7 mouse cellular contexts compared by ENCODE assay signal in genomic region chr11:78896357-78897123, GRCm38 (mm10). TPM values are rescaled to one million over a fixed set of nuclear protein-coding genes. Genes with fewer than 3 reads are reported as not detected.
A peak's percentile ranks its signal among the peaks of the same experiment; 100 is the strongest.
DNase-seq lines count a peak whose midpoint lies in the region; ATAC-seq and TF ChIP-seq lines count a peak whose summit lies in the region.

No protein-coding gene starts in this region.

- H3K27me3 ChIP-seq in kidney, adult 2 months (replicated peaks; ENCODE audit: control insufficient read depth, insufficient read depth, low read length): no peaks in the 10 kb centered on the region
- no peaks in the 10 kb centered on the region for H3K27me3 ChIP-seq in kidney, embryonic 15.5 days
- peaks cover 3% of the 10 kb centered on the region; the same call in 1 of the 2 replicates for H3K27me3 ChIP-seq in G1E (ENCODE audit: insufficient read depth, low read length)
- no peaks in the 10 kb centered on the region for H3K27me3 ChIP-seq in liver, embryonic 13.5 days

- no peak overlapping the region for H3K4me2 ChIP-seq in kidney, embryonic 15.5 days
- H3K4me2 ChIP-seq in liver, embryonic 13.5 days: no peak overlapping the region

- TF ChIP-seq CTCF in kidney, adult 2 months (conservative IDR thresholded peaks at IDR 0.05; ENCODE audit: insufficient read depth, insufficient read length, low read depth, low read length): peak; percentile 70
- TF ChIP-seq CTCF in G1E (IDR thresholded peaks at IDR 0.05; ENCODE audit: low read depth, low read length): peak; percentile 96
- TF ChIP-seq CTCF in bone marrow macrophage, adult 2 months (IDR thresholded peaks at IDR 0.05; ENCODE audit: low read depth, low read length): peak; percentile 44

- DNase-seq in kidney, adult 2 months: peak; percentile 8
- DNase-seq in G1E (ENCODE audit: low spot score): peak; percentile 27
- peak; percentile 5 for DNase-seq in liver, embryonic 13.5 days
- DNase-seq in testis, postnatal 10 days (ENCODE audit: low spot score): peak; percentile 64
- DNase-seq in layer of hippocampus, adult 9-10 months (ENCODE audit: low spot score): no peak

- H3K4me1 ChIP-seq in kidney, adult 2 months (ENCODE audit: control insufficient read depth, insufficient read depth, low read length): no peaks in the 10 kb centered on the region
- no peaks in the 10 kb centered on the region for H3K4me1 ChIP-seq in kidney, embryonic 15.5 days
- H3K4me1 ChIP-seq in G1E (ENCODE audit: insufficient read depth, low read depth, low read length): no peaks in the 10 kb centered on the region
- H3K4me1 ChIP-seq in bone marrow macrophage, adult 2 months (ENCODE audit: control insufficient read depth, insufficient read depth, low read length): no peaks in the 10 kb centered on the region
- no peaks in the 10 kb centered on the region for H3K4me1 ChIP-seq in liver, embryonic 13.5 days (replicated peaks)

- no peaks in the 10 kb centered on the region for H3K36me3 ChIP-seq in kidney, adult 2 months (ENCODE audit: control insufficient read depth, insufficient read depth, low read length)
- no peaks in the 10 kb centered on the region for H3K36me3 ChIP-seq in kidney, embryonic 15.5 days
- no peaks in the 10 kb centered on the region for H3K36me3 ChIP-seq in G1E (replicated peaks)
- H3K36me3 ChIP-seq in liver, embryonic 13.5 days: no peaks in the 10 kb centered on the region

- no peaks in the 10 kb centered on the region for H3K9me3 ChIP-seq in kidney, embryonic 15.5 days (replicated peaks)
- no peaks in the 10 kb centered on the region for H3K9me3 ChIP-seq in G1E (replicated peaks)
- H3K9me3 ChIP-seq in liver, embryonic 13.5 days (replicated peaks): no peaks in the 10 kb centered on the region

- no peak overlapping the region for H3K27ac ChIP-seq in kidney, adult 2 months (ENCODE audit: insufficient read depth, low read depth, low read length)
- H3K27ac ChIP-seq in kidney, embryonic 15.5 days: no peak overlapping the region
- H3K27ac ChIP-seq in bone marrow macrophage, adult 2 months (ENCODE audit: insufficient read depth, low read depth, low read length): no peak overlapping the region
- no peak overlapping the region for H3K27ac ChIP-seq in liver, embryonic 13.5 days

- no peak for TF ChIP-seq POLR2A in kidney, adult 2 months (IDR thresholded peaks at IDR 0.05; ENCODE audit: low read depth, low read length)
- TF ChIP-seq POLR2A in bone marrow macrophage, adult 2 months (IDR thresholded peaks at IDR 0.05; ENCODE audit: borderline replicate concordance, low read depth, low read length): no peak

- no peak overlapping the region for H3K4me3 ChIP-seq in kidney, adult 2 months (ENCODE audit: insufficient read depth, low read depth, low read length)
- no peak overlapping the region for H3K4me3 ChIP-seq in kidney, embryonic 15.5 days (replicated peaks)
- H3K4me3 ChIP-seq in G1E (ENCODE audit: low read depth, low read length): no peak overlapping the region
- H3K4me3 ChIP-seq in bone marrow macrophage, adult 2 months (ENCODE audit: insufficient read depth, low read length): no peak overlapping the region
- H3K4me3 ChIP-seq in liver, embryonic 13.5 days (replicated peaks): no peak overlapping the region

- H3K9ac ChIP-seq in kidney, embryonic 15.5 days: no peak overlapping the region
- no peak overlapping the region for H3K9ac ChIP-seq in liver, embryonic 13.5 days

- ATAC-seq in kidney, embryonic 15.5 days (replicated peaks; ENCODE audit: low FRiP score): no peak
- ATAC-seq in G1E (ENCODE audit: extremely low read depth, insufficient number of reproducible peaks, low FRiP score, poor library complexity, severe bottlenecking): no peak
- no peak for ATAC-seq in liver, embryonic 13.5 days (ENCODE audit: low read depth)

- 75% methylated on average over 7 of the region's 7 CpGs for WGBS in kidney, adult 2 months
- WGBS in kidney, embryonic 15.5 days: 64% methylated on average over 7 of the region's 7 CpGs
- 53% methylated on average over 7 of the region's 7 CpGs for WGBS in liver, embryonic 13.5 days (ENCODE audit: insufficient replicate concordance)

RNA-seq across cellular contexts. Expression of gene Nos2, which starts 24.0 kb away (rescaled TPM):
- polyA plus RNA-seq in kidney, adult 2 months (2012; rRNA removed): 1.5 TPM in 2 replicates
- 2.0 and 2.6 TPM in 2 replicates for polyA plus RNA-seq in kidney, embryonic 15.5 days (2015; fragmentation: Nextera tagmentation; extraction: Ambion mirVana)
- total RNA-seq in G1E (2014; fragmentation: Nextera tagmentation): not detected in 2 replicates
- total RNA-seq in G1E (2017): 0.06 TPM in 1 of 2 replicates, not detected in the other
- not detected in 2 replicates for polyA plus RNA-seq in G1E (2012)
- polyA plus RNA-seq in bone marrow macrophage, adult 2 months (2012; ENCODE audit: insufficient read depth, insufficient read length, missing spikeins): not detected in 2 replicates
- 0.02 and 0.05 TPM in 2 replicates for polyA plus RNA-seq in liver, embryonic 13.5 days (2015; fragmentation: Nextera tagmentation; extraction: Ambion mirVana)

Comparison
In these comparisons a context has a peak if more than half of its experiments do, and no peak if none do; other contexts are left out.
1. CTCF ChIP-seq: peak in every context shown above with its lines; median percentile 96 in G1E; 70 in kidney, adult 2 months; 44 in bone marrow macrophage, adult 2 months.